Mouse (Mus musculus): ENCODE measurements around the gene Tspan9.

DNA sequence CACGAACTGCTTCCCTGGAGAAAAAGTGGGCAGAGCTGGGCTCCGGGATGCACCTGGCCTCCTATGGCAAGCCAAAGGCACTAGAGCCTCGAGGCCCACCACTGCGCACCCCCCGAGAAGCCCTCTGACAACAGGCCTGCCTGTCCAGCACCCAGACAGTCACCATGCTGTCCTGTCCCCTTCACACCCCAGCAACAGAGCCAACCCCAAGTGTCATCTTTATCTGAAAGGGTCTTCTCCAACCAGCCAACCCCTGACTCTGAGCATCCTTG, 121.5 kb downstream of the Tspan9 start:
- TF ChIP-seq CTCF (IDR thresholded peaks at IDR 0.05; ENCODE audit: low read depth, low read length) (no peak), POLR2A (IDR thresholded peaks at IDR 0.05; ENCODE audit: extremely low read depth, insufficient read depth, low read length) (no peak)
